Mouse (Mus musculus) retina, adult 2 months (tissue): ENCODE results near the gene Gm14443.
"Not testable (repeated sequence)": the region's sequence is repeated elsewhere in the genome, so short reads cannot be mapped to it uniquely, and the experiment has no call there.

Experiments
- DNase-seq: peaks from one replicate; pipeline ENCODE4 v3.0.0-alpha.2; 2012; ENCODE audit warnings: low read depth, low spot score

The Gm14443 gene

DNA sequence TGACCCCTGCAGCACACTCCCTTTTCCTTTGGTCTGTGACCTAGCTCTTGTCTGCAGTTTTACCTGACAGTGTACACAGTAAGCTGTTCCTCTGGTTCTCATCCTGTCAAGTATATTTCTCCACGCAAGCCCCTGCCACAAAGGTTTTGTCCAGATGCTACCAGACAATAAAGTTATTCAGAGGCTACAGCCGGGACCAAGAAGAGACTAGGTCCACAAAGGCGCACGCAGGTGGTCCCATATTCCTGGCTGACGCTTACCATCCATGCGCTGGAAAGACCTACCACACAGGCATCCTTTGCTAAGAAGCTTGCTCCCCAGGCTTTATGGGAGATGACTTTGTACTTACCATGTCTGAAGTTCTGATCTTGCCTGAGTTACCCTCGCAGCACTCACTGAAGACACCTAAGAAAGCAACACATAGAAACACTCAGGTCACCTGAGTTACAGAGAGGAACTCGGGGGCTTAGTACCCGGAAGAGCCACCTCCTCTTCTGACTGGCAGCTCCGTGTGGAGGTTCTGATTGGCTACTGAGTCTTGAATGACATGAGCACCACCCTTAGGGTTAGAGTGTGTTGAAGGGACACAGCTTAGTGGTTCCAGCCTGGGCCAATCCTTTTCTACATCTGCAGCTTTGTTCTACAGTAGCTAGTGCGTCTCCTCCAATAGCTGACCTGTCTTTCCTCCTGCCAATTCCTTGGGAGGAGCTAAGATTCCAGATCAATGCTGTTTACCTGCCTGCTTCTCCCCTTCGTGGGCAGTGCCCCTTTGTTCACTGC, at the start of gene Gm14443:
TSS of gene Gm14443 (minus strand) at position 471 of the 780 bp plus-strand sequence.
- DNase-seq = not testable (repeated sequence)

DNA sequence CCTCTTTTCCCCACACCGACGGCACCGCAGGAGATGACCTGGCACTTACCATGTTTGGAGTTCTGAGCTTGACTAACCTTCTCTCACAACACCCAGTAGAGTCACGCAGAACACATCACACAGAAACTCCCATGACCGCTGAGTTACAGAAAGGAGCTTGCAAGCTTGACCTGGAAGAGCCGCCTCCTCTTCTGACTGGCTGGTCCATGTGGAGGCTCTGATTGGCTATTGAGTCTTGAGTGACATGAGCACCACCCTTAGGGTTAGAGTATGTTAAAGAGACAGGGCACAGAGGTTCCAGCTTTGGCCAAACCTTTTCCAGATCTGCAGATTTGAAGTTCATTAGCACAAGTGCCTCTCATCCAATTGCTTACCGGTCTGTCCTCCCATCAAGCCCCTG, 31.1 kb upstream of the Gm14443 start, which contains the start of gene Gm14391:
TSS of gene Gm14391 (minus strand) at position 186 of the 400 bp plus-strand sequence.
- not testable (repeated sequence) for DNase-seq

DNA sequence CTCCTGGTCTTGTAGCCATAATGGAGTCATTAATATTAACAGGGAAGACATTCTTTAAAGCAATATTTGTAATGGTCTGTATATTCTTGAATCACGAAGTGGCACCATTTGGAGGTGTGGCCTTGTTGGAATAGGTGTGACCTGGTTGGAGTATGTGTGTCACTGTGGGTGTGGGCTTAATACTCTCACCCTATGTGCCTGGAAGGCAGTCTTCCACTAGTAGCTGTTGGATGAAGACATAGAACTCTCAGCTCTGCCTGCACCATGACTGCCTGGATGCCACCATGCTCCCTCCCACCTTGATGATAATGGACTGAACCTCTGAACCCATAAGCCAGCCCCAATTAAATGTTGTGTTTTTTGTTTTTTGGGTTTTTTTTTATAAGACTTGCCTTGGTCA, 3.3 kb upstream of the Gm14443 start:
- DNase-seq = not testable (repeated sequence)

DNA sequence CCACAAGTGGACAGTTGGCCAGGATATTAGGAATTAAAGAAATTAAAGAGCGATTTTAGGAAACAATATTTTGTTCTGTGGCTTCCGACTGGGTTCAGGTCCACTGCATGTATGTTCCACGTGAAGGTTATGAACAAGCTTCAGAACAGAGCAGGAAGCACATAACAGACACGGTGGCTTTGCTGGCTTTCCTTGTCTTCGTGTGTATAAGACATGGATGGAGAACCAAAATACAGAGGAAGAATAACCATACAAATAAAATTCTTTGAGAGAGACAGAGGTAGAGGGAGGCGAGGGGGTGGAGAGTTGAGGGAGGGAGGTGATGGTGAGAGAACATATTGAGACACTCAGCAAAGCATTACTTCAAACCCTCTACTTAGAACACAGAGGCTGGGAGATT, 641 bp upstream of the Gm14443 start:
- DNase-seq = no peak

DNA sequence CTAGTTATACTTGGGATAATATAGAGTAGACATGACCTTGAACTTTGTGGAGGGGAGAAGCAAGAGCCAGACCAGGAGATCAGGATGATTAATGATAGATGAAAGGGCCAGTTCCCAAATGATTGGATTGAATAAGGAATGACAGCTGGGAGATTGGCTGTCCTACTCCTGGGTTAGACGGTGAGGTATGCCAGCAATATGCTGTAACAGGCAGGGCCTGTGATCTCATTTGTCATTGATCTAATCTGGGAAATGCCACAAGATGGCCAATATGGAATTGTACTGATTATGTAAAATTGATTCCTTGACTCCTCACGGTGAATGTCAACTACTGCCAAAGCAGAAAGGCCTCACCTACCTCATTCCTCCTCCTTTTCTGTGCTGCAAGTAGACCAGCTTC, 1.6 kb downstream of the Gm14443 start:
- not testable (repeated sequence) for DNase-seq

DNA sequence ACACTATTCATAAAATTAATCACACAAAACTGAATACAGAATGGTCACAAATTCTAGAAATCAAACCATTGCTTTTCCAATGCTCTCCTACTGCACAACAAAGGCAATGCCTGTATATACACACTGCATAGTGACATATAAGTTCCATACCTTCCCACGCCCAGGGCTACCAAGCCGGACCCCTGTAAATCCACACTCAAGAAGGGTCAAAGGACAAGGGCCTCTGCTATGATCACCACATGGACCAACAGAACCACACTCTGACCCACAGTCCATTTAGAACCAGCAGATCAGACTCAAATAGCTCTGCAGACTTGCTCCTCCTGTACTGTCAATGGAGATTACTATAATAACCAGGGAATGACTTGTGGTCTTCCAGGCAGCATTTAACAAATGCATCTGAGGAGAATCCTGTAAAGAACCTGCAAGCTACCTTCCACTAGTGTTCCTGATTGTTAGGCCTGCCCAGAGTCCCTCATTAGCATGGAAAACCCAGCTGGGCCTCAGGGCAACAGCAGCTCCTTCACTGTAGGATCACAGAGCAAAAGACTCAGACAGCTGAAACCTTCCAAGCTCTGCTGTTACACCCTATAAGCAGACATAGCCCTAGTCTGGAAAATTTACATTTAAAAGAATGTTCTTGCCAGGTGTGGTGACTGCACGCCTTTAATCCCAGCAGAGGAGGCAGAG, 2.6 kb downstream of the Gm14443 start:
- DNase-seq = not testable (repeated sequence)

DNA sequence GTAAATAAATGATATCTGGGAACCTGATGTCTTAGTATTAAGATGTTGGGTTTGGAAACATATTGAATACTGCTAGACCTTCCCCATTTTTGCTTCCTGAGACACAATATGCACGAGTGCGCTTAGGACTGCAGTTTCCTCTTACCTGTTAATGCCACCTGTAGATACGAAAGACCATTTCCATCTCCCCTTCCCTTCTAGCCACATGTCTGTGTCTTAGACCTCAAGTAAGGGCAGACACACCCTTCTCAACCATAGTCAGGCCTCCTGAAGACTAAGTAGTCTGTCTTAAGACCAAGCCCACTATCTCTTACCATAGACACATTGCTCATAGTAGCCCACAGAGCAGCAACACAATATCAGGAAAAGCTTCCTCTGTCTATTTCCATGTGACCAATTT, 3.5 kb downstream of the Gm14443 start:
- no peak for DNase-seq

DNA sequence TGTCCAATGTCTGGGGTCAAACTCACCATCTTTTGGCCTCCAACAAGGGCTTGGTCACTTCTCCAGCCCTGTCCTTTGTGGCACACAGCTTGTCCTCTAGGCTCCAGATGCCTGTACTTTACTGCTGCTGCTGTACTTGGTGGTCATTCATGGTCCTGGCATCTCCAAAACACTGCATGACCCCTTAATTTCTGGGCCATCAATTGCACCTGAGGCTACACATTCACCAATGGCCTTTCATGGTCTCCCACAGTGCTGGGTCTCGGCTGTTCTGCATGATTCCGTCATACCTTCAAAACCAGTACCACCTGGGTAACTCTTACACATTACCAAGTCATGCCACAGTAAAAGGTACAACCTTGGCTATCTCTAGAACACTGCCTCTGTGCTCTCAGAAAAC, 8.8 kb downstream of the Gm14443 start:
- DNase-seq = not testable (repeated sequence)

DNA sequence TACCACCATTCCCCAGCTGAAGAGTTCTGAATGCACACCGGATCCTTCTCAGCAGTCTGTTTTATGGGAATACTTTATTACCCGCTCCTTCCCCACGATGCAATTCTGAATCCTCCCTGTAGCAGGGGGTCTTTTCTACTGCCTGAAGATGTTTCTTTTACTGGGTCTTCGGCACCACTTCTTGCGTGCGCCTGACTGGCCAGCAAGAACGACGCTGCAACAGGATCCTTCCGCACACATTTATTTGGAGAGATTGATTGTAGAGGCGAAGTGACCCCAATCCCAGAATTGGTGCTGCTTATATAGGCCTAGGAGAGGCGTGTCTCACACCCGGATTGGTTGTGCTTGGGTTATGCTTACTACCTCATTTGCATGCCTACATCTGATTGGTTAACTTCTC, 10.6 kb downstream of the Gm14443 start:
- DNase-seq = not testable (repeated sequence)

DNA sequence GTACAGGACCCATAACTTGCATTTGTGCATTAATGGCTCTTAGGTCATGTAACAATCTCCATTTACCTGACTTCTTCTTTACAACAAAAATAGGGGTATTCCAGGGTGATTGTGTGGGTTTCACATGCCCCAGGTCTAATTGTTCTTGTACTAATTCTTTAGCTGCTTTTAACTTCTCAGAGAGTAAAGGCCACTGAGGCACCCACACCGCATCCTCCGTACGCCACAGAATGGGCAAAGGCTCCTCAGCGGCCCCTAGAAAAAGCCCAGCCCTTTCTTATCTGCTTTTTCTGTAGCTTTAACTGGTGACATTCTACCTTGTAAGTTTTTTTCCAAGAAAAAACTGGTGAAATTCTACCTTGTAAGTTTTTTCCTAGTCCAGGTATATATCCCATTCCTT, 14.2 kb downstream of the Gm14443 start:
- not testable (repeated sequence) for DNase-seq

DNA sequence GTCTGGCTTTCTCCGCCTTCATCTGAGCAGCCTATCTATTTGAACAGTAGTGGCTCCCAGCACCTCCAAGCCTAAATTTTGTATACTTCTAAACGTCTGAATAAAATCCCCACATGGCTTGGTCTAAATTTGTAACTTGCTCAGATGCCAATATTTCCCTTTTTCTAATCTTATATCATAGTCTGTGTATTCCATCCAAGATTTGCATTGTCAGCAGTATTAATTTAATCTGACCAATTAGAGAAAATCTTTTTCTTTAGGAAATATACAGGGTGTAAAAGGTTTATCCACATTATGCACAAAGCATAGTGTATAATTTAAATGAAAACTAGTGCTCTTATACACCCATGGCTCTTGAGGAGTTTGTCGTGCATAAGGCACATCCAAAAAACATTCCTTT, 17.0 kb downstream of the Gm14443 start:
- DNase-seq = no peak

DNA sequence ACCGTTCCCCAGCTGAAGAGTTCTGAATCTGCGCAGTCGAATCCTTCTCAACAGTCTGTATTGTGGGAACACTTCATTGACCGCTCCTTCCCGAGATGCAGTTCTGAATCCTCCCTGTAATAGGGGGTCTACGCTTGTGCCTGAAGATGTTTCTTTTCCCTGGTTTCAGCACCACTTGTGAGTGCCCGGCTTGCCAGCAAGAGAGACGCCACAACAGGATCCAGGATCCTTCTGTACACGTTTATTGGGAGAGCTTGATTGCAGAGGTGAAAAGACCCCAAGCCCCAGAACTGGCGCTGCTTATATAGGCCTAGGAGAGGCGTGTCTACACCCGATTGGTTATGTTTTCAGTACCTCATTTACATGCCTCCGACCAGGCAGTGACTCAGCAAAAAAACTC, 19.0 kb downstream of the Gm14443 start:
- DNase-seq = no peak

DNA sequence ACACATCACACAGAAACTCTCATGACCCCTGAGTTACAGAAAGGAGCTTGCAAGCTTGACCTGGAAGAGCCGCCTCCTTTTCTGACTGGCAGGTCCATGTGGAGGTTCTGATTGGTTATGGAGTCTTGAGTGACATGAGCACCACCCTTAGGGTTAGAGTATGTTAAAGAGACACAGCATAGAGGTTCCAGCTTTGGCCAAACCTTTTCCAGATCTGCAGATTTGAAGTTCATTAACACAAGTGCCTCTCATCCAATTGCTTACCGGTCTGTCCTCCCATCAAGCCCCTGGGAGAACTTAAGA, 33.7 kb downstream of the Gm14443 start, which contains the start of gene Gm14399:
TSS of gene Gm14399 (minus strand) at position 20 of the 303 bp plus-strand sequence.
- not testable (repeated sequence) for DNase-seq

DNA sequence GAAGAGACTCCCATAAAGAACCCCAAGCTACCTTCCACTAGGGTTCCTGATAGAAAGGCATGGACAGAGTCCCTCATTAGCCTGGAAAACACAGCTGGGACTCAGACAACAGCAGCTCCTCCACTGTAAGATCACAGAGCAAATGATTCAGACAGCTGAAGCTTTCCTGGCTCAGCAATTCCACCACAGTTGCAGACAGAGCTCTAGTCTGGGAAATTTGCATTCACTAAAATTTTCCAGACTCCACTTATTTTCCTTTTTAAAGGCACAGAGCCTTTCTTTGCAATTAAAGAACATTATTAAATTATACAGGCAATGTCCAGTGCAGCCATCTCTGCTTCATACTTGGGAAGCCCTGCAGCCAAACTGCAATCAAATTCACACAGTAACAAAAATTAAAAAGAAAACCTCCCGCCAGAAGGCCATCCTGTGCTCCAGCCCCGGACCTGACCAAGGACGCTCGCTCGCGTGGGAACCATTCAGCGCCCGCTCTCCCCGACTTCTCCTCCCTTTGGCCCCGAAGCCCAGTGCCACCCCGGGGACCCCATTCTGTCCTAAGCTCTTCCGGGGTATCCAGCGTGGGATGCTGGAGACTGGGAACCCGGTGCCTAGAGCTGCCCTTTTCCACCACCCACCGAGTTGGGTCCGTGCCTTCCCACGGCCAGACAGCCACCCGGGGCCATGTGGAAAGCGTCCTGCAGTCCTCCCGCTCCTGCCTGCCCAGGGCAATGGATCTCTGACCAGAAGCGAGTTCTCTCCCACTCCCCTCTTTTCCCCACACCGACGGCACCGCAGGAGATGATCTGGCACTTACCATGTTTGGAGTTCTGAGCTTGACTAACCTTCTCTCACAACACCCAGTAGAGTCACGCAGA, 34.3 kb downstream of the Gm14443 start:
- DNase-seq = not testable (repeated sequence)

DNA sequence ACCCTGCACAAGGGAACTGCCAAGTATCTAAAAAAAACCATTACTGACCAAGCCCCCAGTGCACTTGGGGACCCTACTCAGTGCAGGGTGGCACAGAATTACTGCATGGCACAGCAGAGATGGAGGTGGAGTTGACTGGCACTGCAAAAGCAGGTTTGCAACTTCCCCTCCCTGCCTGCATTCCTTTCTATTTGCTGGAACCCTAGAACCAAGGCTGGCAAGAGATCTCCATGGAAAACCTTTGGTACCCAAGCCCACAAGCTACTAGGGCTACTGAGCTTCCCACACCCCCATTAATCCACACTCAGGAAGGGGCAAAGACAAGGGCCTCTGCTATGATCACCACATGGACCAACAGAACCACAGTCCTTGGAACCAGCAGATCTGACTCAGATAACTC, 35.0 kb downstream of the Gm14443 start:
- not testable (repeated sequence) for DNase-seq
